Mouse (Mus musculus): ENCODE results near the gene Mfsd1. TPM values are rescaled to one million over a fixed set of nuclear protein-coding genes. Genes with fewer than 3 reads are reported as not detected.

Mfsd1 gene
- polyA plus RNA-seq (2012; rRNA removed) = 38.9 and 42.0 TPM in 2 replicates

GRCm38 (mm10) chr3:67582273-67583124 lies at the start of gene Mfsd1:
Gene Mfsd1 (plus strand): TSS chr3:67582741.

Other genes with a start within 250 kb of the Mfsd1 start
- gene Mlf1, start 208.6 kb upstream of the Mfsd1 start, polyA plus RNA-seq (2012; rRNA removed) = not detected in 2 replicates
- not detected in 2 replicates for gene Gm17402, start 207.6 kb upstream of the Mfsd1 start, polyA plus RNA-seq (2012; rRNA removed)
- gene Gfm1, start 152.6 kb upstream of the Mfsd1 start, polyA plus RNA-seq (2012; rRNA removed) = 11.1 and 13.1 TPM in 2 replicates
- 53.5 and 58.1 TPM in 2 replicates for gene Lxn, start 118.8 kb upstream of the Mfsd1 start, polyA plus RNA-seq (2012; rRNA removed)
- 2.1 and 2.2 TPM in 2 replicates for gene Rarres1, start 67.2 kb upstream of the Mfsd1 start, polyA plus RNA-seq (2012; rRNA removed)

All from colon, adult 2 months (tissue).